Mouse (Mus musculus): ENCODE data around the gene Gm15557.
A peak's percentile ranks its signal among the peaks of the same experiment; 100 is the strongest.

Gene Gm15557

DNA sequence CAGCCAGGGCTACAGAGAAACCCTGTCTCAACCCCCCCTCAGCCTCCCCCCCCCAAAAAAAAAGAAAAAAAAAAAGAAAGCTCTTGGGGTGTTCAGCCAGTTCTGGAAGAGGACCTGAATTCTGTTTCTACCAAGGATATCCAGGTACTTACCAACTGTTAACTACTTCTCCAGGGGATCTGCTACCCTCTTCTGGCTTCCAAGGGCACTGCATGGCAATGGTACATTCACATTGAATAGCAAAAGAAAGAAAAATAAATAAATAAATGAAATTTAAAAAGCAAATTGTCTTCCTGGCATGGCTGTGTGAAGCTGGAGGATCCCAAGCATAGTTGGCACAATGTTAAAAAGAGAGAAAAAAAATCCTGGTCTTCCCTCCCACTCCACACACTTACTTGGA lies 11.5 kb downstream of the Gm15557 start:
- DNase-seq (ENCODE audit: low spot score in 2 of 2) = peak in 1 of 2 experiments; percentile 33

DNA sequence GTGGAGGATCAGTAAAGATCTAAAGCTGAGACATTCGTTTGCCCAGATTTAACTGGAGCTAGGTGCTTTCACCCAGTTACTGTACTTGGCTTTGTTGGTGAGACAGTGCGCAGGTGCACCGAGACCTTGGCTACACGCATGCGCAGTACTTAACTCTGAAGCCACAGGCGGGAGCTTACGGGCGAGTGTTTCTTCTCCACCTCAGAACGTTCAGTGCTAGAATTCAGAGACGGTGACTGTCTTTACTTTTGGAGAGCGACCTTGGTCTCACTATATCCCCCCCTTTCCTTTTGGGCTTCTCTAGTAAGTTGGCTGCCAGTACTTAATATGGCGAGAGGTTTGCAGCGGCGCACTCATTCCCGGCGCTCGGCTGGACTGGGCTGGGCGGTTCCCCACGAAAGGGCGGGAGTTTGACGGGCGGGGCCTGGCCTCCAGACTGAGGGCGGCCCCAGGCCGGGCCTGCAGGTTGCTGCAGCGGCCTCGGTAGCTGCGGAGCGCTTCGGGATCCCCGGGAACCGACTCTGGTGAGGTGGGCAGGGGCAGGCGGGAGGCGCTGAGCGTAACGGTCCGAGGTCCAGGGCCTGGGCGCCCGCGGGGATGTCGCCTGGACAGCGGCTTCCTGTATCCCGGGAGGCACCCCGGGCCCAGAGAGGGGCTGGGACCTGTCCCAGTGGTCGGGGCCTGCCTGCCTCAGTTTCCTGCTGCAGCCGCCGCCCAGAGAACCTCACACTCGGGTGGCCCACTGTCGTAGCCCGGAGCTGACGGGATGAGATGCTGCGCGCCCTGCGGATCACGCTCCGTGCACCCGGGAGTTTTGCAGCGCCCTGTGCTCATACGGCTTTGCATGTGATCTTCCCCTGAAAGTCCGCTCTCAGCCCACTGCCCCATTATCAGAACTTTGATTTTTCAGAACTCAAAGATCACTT lies 15.9 kb downstream of the Gm15557 start, which contains the start of gene Cep250:
Gene Cep250 (plus strand): TSS at position 325 of the 926 bp plus-strand sequence.
- DNase-seq (ENCODE audit: low spot score in 2 of 2) = peak; percentile 88 to 93

DNA sequence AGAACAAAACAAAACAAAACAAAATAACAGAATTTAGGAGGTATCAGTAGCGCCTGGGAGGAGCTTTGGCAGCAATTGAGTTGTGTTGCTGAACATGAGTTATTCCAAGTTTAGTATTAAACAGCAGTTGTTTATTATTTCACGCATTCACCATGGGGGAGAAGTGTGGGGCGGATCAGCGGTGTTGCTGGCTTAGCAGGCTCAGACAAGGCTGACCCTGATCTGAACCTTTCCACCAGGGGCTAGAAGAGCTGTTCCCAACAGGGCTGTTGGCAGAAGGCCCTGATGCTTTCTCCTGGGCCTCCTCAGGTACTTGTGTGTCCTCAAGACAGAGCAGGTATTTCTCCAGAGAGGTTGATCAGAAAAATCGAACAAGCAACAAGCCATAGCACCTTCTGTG lies 19.5 kb downstream of the Gm15557 start:
- DNase-seq (ENCODE audit: low spot score in 2 of 2) = no peak

DNA sequence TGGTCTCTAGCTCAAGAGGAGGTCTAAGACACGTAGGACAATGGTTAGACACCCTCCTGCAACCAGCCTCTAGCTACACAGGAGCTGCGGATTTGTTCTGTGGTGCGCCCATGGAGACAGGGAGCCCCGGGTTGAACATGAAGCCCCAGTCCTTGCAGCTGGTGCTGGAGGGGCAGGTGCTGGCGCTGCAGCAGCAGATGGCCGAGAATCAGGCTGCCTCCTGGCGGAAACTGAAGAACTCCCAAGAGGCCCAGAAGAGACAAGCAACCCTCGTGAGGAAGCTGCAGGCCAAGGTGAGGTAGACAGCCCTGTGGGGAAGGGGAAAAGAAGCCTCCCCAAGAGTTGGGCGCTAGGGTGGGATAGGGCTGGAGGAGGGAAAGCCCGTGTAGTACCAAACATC lies 21.3 kb downstream of the Gm15557 start:
- no peak for DNase-seq (ENCODE audit: low spot score in 2 of 2)

DNA sequence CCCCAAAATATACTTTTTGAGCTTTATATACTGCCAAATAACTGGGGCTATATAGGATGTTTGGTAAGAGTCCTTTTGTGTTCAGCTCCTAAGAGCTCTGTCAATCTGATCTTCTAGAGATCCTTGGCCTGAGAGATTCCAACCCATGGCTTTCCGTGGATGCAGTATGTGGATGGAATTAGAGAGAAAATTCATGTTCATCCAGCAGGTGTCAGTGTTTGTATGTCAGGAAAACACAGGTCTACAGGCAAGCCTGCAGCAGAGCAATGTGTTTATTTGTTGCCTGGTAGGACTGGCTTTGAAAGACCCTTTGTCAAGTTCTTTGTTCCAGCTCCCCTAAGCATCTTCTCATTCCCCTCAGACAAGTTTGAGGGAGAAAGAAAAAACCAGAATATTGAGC lies 22.5 kb downstream of the Gm15557 start:
- peak in 1 of 2 experiments; percentile 14 for DNase-seq (ENCODE audit: low spot score in 2 of 2)

DNA sequence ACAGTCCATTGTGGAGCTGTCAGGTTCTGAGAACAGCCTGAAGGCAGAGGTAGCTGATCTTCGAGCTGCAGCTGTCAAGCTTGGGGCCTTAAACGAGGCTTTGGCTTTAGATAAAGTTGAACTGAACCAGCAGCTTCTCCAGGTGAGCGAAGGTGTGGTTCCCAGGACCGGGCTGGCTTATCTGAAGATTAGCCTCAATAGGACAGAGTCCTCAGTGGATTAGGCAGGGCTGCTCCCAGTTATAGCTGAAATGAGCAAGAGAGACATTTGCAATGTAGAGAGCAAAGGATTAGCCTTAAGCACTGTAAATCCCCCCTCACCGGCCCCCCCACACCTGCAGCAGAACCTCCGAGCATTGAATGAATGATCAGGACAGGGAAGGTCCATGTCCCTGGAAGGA lies 32.8 kb downstream of the Gm15557 start:
- DNase-seq (ENCODE audit: low spot score in 2 of 2) = no peak

DNA sequence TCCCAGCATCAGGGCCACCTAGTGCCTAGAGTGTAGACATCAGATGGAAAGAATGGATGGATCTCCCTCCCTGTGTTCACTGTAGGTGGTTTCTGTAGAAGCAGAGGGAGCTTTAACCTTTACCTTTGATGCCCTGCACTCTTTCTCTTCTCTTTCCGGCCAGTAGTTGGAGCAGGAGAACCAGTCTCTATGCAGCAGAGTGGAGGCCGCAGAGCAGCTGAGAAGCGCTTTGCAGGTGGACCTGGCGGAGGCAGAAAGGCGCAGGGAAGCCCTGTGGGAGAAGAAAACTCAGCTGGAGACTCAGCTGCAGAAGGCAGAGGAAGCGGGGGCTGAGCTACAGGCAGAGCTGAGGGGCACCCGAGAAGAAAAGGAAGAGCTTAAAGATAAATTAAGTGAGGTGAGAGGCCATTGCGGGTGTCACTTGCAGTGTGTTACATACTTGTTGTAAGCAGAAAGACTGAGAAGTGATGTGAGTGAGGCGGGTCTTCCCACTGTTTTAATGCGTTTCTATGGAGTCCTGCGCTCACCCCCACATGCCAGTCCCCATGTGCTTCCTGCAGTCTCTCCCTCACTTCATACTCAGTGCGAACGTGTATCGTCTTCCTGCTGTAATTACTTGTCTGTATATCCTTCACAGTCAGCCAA lies 33.7 kb downstream of the Gm15557 start:
- DNase-seq (ENCODE audit: low spot score in 2 of 2) = no peak

DNA sequence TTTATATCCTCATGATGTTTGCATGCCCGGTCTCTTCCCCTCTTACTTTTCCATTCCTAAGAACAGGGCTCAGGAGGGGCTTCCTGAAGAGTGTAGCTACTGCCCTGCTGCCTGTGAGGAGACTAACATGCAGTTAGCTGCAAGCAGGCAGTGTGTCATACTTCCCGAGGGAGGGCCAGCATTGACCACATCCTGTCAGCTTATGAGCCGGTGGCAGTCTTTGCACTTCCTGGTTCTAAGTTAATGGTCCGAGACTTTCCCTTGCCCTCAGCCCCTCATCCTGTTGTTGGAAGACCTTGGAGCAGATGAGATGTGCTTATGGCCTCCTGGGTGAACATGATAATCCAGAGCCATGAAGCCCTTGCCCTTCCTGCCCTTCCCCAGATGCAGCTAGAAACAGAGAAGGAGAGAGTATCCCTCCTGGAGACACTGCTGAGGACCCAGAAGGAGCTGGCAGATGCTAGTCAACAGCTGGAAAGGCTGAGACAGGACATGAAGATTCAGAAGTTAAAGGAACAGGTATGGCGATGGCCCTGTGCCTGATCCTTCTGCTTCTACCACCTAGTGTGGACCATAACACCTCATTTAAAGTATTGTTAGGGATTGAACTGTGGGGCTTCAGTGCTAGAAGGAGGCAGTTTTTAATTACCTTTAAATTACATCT lies 38.9 kb downstream of the Gm15557 start:
- peak; percentile 42 to 71 for DNase-seq (ENCODE audit: low spot score in 2 of 2)

DNA sequence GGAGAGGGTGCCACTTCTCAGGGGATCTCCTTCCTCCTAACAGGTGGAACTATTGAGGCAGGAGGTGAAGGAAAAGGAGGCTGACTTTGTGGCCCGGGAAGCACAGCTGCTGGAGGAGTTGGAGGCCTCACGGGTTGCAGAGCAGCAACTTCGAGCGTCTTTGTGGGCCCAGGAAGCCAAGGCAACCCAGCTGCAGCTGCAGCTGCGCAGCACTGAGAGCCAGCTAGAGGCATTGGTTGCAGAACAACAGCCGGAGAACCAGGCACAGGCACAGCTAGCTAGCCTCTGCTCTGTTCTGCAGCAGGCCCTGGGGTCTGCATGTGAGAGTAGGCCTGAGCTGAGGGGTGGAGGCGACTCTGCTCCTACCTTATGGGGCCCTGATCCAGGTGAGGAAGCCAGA lies 45.2 kb downstream of the Gm15557 start:
- DNase-seq (ENCODE audit: low spot score in 2 of 2) = no peak

DNA sequence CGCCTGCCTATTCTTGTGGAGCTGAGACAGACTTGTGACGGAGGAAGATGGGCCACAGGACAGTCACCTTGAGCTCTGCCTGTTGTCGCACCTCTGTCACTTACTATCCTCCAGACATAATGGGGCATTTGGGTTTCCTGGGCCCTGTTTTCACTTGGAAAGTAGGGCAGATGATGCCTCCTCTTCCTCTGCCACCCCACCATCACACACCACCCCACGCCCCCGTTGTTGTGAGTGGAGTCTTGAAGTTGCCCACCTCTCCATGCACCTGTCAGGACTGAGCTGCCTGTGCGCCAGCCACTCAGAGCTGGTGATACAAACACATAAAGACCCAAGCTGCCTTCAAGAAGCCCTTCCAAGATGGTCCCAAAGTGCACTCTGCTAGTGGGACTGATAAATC lies 46.6 kb downstream of the Gm15557 start:
- no peak for DNase-seq (ENCODE audit: low spot score in 2 of 2)

DNA sequence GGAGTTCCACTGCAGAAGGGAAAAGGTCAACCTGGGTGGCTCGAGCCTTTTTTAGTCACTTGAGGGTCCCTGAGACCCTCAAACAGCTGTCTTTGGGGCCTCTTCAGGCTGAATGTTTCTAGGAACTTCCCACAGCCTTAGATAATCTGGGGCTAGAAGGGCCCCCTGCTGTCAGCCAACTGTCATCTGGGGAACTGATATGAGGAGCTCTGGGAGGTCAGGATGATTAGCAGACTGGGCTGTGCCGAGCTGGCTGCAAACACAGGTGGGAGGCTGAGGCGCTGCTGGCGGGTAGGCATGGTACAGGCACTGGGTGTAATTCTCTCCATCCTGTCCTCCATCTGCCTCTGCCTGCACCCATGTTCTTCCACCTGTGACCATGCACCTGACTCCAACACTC lies 48.6 kb downstream of the Gm15557 start:
- DNase-seq (ENCODE audit: low spot score in 2 of 2) = no peak

DNA sequence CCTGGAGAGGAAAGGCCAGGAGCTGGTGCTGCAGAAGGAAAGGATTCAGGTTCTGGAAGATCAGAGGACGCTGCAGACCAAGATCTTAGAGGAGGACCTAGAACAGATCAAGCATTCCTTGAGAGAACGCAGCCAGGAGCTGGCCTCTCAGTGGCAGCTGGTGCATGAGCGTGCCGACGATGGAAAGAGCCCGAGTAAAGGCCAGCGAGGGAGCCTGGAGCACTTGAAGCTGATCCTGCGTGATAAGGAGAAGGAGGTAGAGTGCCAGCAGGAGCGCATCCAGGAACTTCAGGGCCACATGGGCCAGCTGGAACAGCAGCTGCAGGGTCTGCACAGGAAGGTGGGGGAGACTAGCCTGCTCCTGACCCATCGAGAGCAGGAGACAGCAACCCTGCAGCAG lies 50.6 kb downstream of the Gm15557 start:
- DNase-seq (ENCODE audit: low spot score in 2 of 2) = no peak

DNA sequence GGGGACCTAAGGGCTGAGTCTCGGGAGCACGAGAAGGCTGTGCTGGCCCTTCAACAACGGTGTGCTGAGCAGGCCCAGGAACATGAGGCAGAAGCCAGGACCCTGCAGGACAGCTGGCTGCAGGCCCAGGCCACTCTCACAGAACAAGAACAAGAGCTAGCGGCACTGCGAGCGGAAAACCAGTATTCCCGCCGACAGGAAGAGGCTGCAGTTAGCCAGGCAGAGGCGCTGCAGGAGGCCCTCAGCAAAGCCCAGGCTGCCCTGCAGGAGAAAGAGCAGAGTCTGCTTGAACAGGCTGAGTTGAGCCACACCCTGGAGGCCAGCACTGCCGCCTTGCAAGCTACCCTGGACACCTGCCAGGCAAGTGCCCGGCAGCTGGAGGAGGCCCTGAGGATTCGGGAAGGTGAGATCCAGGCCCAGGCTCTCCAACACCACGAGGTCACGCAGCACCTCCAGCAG lies 51.4 kb downstream of the Gm15557 start:
- DNase-seq (ENCODE audit: low spot score in 2 of 2) = peak; percentile 40 to 49

All from heart, adult 9 months (tissue).